Mouse (Mus musculus): ENCODE results near the gene Nutm1.

DNA sequence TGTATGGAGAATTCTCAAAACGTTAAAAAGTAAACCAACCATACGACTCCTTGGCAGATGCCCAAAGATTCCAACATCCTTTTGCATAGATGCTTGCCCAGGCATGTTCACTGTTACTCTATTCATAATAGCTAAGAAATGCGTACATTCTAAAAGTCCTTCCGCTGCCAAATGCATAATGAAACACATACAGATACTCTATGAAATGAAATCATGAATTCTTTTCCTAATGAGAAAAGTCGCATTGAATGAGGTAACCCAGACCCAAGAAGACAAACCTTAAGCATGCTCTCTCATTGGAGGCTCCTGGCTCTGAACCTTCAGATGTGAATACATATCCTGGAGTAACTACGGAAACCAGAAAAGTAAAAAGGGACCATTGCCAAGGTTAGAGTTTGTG, 56.0 kb downstream of the Nutm1 start:
- TF ChIP-seq CTCF (IDR thresholded peaks at IDR 0.05; ENCODE audit: low read depth) (no peak), EP300 (optimal IDR thresholded peaks at IDR 0.05) (no peak)

All from stomach, postnatal 0 days (tissue).